Mouse (Mus musculus) MEL (cell line): Measurements from ENCODE around the gene Pcx. TPM values are rescaled to one million over a fixed set of nuclear protein-coding genes. Genes with fewer than 3 reads are reported as not detected.

Experiments used
- DNase-seq: peaks from one replicate; pipeline ENCODE4 v3.0.0; 2011; ENCODE audit warnings: low read depth, low spot score
- H3K27ac ChIP-seq: 2 replicates; pipeline ENCODE4 v1.5.1; 2012; ENCODE audit warnings: low read depth, mild to moderate bottlenecking, control low read depth, low read length, moderate library complexity; ENCODE audit not compliant: control insufficient read depth
- H3K27me3 ChIP-seq, 2 experiments: fragments of 150-350 bp in 1 of 2; sonication (generic) in 1 of 2; 2 replicates each; pipeline ENCODE4 v1.6.1; 2012; ENCODE audit warnings: low read length in 2 of 2, mild to moderate bottlenecking in 2 of 2, improper control_type of control experiment in 1 of 2, moderate library complexity in 1 of 2; ENCODE audit not compliant: insufficient read depth in 2 of 2, control insufficient read depth in 1 of 2
- H3K36me3 ChIP-seq, 2 experiments: 2 replicates each; pipeline ENCODE4 v1.6.1; 2012 to 2014; ENCODE audit warnings: low read length in 2 of 2, improper control_type of control experiment in 1 of 2, inconsistent platforms in 1 of 2, mild to moderate bottlenecking in 1 of 2; ENCODE audit not compliant: insufficient read depth in 2 of 2, control insufficient read depth in 1 of 2
- H3K4me1 ChIP-seq, 2 experiments: fragments of 150-350 bp in 1 of 2; sonication (generic) in 1 of 2; 2 replicates each; pipeline ENCODE4 v1.6.1; 2012; ENCODE audit warnings: low read length in 2 of 2, improper control_type of control experiment in 1 of 2, mild to moderate bottlenecking in 1 of 2; ENCODE audit not compliant: insufficient read depth in 2 of 2, control insufficient read depth in 1 of 2
- H3K4me3 ChIP-seq, 2 experiments: fragments of 150-350 bp in 1 of 2; sonication (generic) in 1 of 2; 2 replicates each; pipeline ENCODE4 v1.5.1; 2012; ENCODE audit warnings: low read depth in 2 of 2, low read length in 2 of 2, mild to moderate bottlenecking in 2 of 2, moderate library complexity in 2 of 2, control low read depth in 1 of 2, improper control_type of control experiment in 1 of 2; ENCODE audit not compliant: control insufficient read depth in 1 of 2, insufficient read depth in 1 of 2
- H3K79me2 ChIP-seq: 2 replicates; pipeline ENCODE4 v1.6.1; 2012; ENCODE audit warnings: mild to moderate bottlenecking, low read length, moderate library complexity; ENCODE audit not compliant: control insufficient read depth, poor library complexity, insufficient read depth
- H3K9ac ChIP-seq: 2 replicates; pipeline ENCODE4 v1.6.1; 2012; ENCODE audit warnings: low read depth, mild to moderate bottlenecking, control low read depth, low read length, moderate library complexity; ENCODE audit not compliant: control insufficient read depth, poor library complexity, severe bottlenecking
- H3K9me3 ChIP-seq: fragments of 150-350 bp; sonication (generic); replicated peaks from 2 replicates; pipeline ENCODE4 v1.6.1; 2012; ENCODE audit warnings: mild to moderate bottlenecking, low read length, improper control_type of control experiment, moderate library complexity; ENCODE audit not compliant: insufficient read depth
- BHLHE40 ChIP-seq: IDR thresholded peaks from 2 replicates; pipeline ENCODE4 v1.6.1; 2012; ENCODE audit warnings: low read depth, mild to moderate bottlenecking, inconsistent platforms, low read length, improper control_type of control experiment, borderline replicate concordance
- CHD2 ChIP-seq: IDR thresholded peaks from 2 replicates; pipeline ENCODE4 v1.6.1; 2011; ENCODE audit warnings: low read length, improper control_type of control experiment
- ELF1 ChIP-seq: IDR thresholded peaks from 2 replicates; pipeline ENCODE4 v1.6.1; 2014; ENCODE audit warnings: low read depth, mild to moderate bottlenecking, inconsistent platforms, low read length, improper control_type of control experiment, moderate library complexity
- EP300 ChIP-seq, 2 experiments: IDR thresholded peaks; 2 replicates each; pipeline ENCODE4 v1.6.1; 2011; ENCODE audit warnings: improper control_type of control experiment in 2 of 2, low read length in 2 of 2, low read depth in 1 of 2, mild to moderate bottlenecking in 1 of 2
- HCFC1 ChIP-seq: IDR thresholded peaks from 2 replicates; pipeline ENCODE4 v1.6.1; 2012; ENCODE audit warnings: low read depth, mild to moderate bottlenecking, inconsistent platforms, low read length, improper control_type of control experiment, moderate library complexity
- MAFK ChIP-seq: IDR thresholded peaks from 2 replicates; pipeline ENCODE4 v1.6.1; 2011; ENCODE audit warnings: low read depth, mild to moderate bottlenecking, low read length, improper control_type of control experiment, borderline replicate concordance
- MAZ ChIP-seq: IDR thresholded peaks from 2 replicates; pipeline ENCODE4 v1.6.1; 2012; ENCODE audit warnings: low read depth, mild to moderate bottlenecking, inconsistent platforms, low read length, improper control_type of control experiment
- MEF2A ChIP-seq: IDR thresholded peaks from 2 replicates; pipeline ENCODE4 v1.6.1; 2014; ENCODE audit warnings: low read depth, mild to moderate bottlenecking, inconsistent platforms, low read length, improper control_type of control experiment; ENCODE audit not compliant: poor library complexity, insufficient replicate concordance, severe bottlenecking; ENCODE audit errors: extremely low read depth
- MYC ChIP-seq: IDR thresholded peaks from 2 replicates; pipeline ENCODE4 v1.6.1; 2011; ENCODE audit warnings: low read depth, mild to moderate bottlenecking, low read length, improper control_type of control experiment, moderate library complexity
- POLR2A ChIP-seq, 2 experiments: IDR thresholded peaks; 2 replicates each; pipeline ENCODE4 v1.6.1; 2011 to 2012; ENCODE audit warnings: low read length in 2 of 2, mild to moderate bottlenecking in 2 of 2, control low read depth in 1 of 2, improper control_type of control experiment in 1 of 2, low read depth in 1 of 2, moderate library complexity in 1 of 2; ENCODE audit not compliant: control insufficient read depth in 1 of 2, insufficient read depth in 1 of 2, poor library complexity in 1 of 2
- POLR2AphosphoS2 ChIP-seq: IDR thresholded peaks from 2 replicates; pipeline ENCODE4 v1.6.1; 2011; ENCODE audit warnings: low read length, improper control_type of control experiment
- SMC3 ChIP-seq: IDR thresholded peaks from 2 replicates; pipeline ENCODE4 v1.6.1; 2011; ENCODE audit warnings: low read depth, low read length, improper control_type of control experiment
- TAL1 ChIP-seq: IDR thresholded peaks from 2 replicates; pipeline ENCODE4 v1.6.1; 2012; ENCODE audit warnings: mild to moderate bottlenecking, inconsistent platforms, low read length, moderate library complexity, mixed read lengths
- TBP ChIP-seq: IDR thresholded peaks from 2 replicates; pipeline ENCODE4 v1.8.0; 2011; ENCODE audit warnings: low read depth, low read length, improper control_type of control experiment
- TCF12 ChIP-seq: IDR thresholded peaks from 2 replicates; pipeline ENCODE4 v1.6.1; 2014; ENCODE audit warnings: low read depth, mild to moderate bottlenecking, inconsistent platforms, low read length, improper control_type of control experiment, moderate library complexity
- USF1 ChIP-seq: IDR thresholded peaks from 2 replicates; pipeline ENCODE4 v1.6.1; 2014; ENCODE audit warnings: low read depth, mild to moderate bottlenecking, inconsistent platforms, low read length, improper control_type of control experiment, moderate library complexity
- USF2 ChIP-seq, 2 experiments: IDR thresholded peaks; 2 replicates each; pipeline ENCODE4 v1.6.1; 2011 to 2012; ENCODE audit warnings: improper control_type of control experiment in 2 of 2, low read length in 2 of 2, borderline replicate concordance in 1 of 2, inconsistent platforms in 1 of 2, low read depth in 1 of 2, mild to moderate bottlenecking in 1 of 2; ENCODE audit not compliant: insufficient read depth in 1 of 2
- ZC3H11A ChIP-seq: IDR thresholded peaks from 2 replicates; pipeline ENCODE4 v1.6.1; 2012; ENCODE audit warnings: low read depth, mild to moderate bottlenecking, inconsistent platforms, low read length, improper control_type of control experiment
- ZKSCAN1 ChIP-seq: IDR thresholded peaks from 2 replicates; pipeline ENCODE4 v1.6.1; 2012; ENCODE audit warnings: low read depth, mild to moderate bottlenecking, inconsistent platforms, low read length, improper control_type of control experiment, moderate library complexity
- ZMIZ1 ChIP-seq: IDR thresholded peaks from 2 replicates; pipeline ENCODE4 v1.6.1; 2012; ENCODE audit warnings: low read depth, mild to moderate bottlenecking, inconsistent platforms, low read length, improper control_type of control experiment, moderate library complexity
- polyA plus RNA-seq, 2 experiments: library from polyadenylated mRNA; stranded (reverse) in 1 of 2; unstranded in 1 of 2; fragments of >175 nt in 1 of 2; fragments of >200 nt in 1 of 2; gene quantifications; 2 replicates each; pipeline versions ENCODE4 v1.2.1 to v1.2.4; 2012; ENCODE audit warnings: low replicate concordance in 2 of 2, low read depth in 1 of 2; ENCODE audit not compliant: insufficient read length in 2 of 2, insufficient read depth in 1 of 2, missing spikeins in 1 of 2
- total RNA-seq: library from RNA; depleted of rRNA; stranded (reverse); fragments of 300-350 nt; gene quantifications from 2 replicates; pipeline ENCODE4 v1.2.3, GENCODE M21; 2012

Gene Pcx
- total and polyA plus RNA-seq, 3 experiments: 7.2 to 7.9 TPM; not detected in 1

- Histone ChIP-seq H3K79me2 (no peaks in the 10 kb centered on the region), H3K27ac (no peak overlapping the region), H3K4me1 (peaks cover 13 to 21% of the 10 kb centered on the region in 2 experiments)
Observed at GRCm38 (mm10) chr19:4554248-4554647, 44.0 kb downstream of the Pcx start.

GRCm38 (mm10) chr19:4555086-4555485 is 44.8 kb downstream of the Pcx start:
- Histone ChIP-seq H3K27me3 (no peaks in the 10 kb centered on the region), H3K4me1 (peaks cover 22 to 26% of the 10 kb centered on the region in 2 experiments), H3K27ac (no peak overlapping the region), H3K36me3 (peaks cover 0 to 18% of the 10 kb centered on the region in 2 experiments; a peak in 2 of 4 replicates), H3K9ac (no peak overlapping the region), H3K4me3 (no peak overlapping the region), H3K79me2 (no peaks in the 10 kb centered on the region), H3K9me3 (no peaks in the 10 kb centered on the region)
- no peak for TF ChIP-seq MAZ
- TF ChIP-seq POLR2AphosphoS2: no peak
- no peak for TF ChIP-seq USF2 (IDR thresholded peaks at IDR 0.05; ENCODE audit: borderline replicate concordance in 1 of 2, insufficient read depth in 1 of 2, low read depth in 1 of 2, low read length in 2 of 2)
- TF ChIP-seq MYC: no peak
- TF ChIP-seq ZMIZ1: no peak
- no peak for TF ChIP-seq EP300 (IDR thresholded peaks at IDR 0.05; ENCODE audit: low read depth in 1 of 2, low read length in 2 of 2)
- no peak for TF ChIP-seq HCFC1
- no peak for TF ChIP-seq POLR2A (IDR thresholded peaks at IDR 0.05; ENCODE audit: control insufficient read depth in 1 of 2, insufficient read depth in 1 of 2, low read depth in 1 of 2, low read length in 2 of 2, poor library complexity in 1 of 2)
- TF ChIP-seq ZKSCAN1: no peak
- TF ChIP-seq ELF1: no peak
- no peak for TF ChIP-seq TAL1
- no peak for TF ChIP-seq USF1
- TF ChIP-seq ZC3H11A: no peak
- no peak for TF ChIP-seq MAFK
- no peak for TF ChIP-seq BHLHE40
- TF ChIP-seq MEF2A: no peak
- TF ChIP-seq TBP: no peak
- TF ChIP-seq CHD2: no peak
- no peak for DNase-seq

More at GRCm38 (mm10) chr19:4554248-4554647, 44.0 kb downstream of the Pcx start:
- H3K9ac ChIP-seq: no peak overlapping the region
- peaks cover 0 to 12% of the 10 kb centered on the region in 2 experiments; a peak in 2 of 4 replicates for H3K36me3 ChIP-seq
- H3K4me3 ChIP-seq: no peak overlapping the region
- H3K27me3 ChIP-seq: no peaks in the 10 kb centered on the region
- TF ChIP-seq TCF12: no peak
- TF ChIP-seq SMC3: no peak
- no peak for TF ChIP-seq ZKSCAN1
- TF ChIP-seq, all 39 proteins: peak for 0
- no peaks in the 10 kb centered on the region for H3K9me3 ChIP-seq
- DNase-seq: no peak
